Mouse (Mus musculus) E14TG2a.4 (cell line): Measurements from ENCODE around the gene Disp1.

Source experiments
- CTCF ChIP-seq: conservative IDR thresholded peaks from 2 replicates; pipeline ENCODE4 v1.5.1; 2014; ENCODE audit warnings: low read length
- NANOG ChIP-seq: IDR thresholded peaks from 2 replicates; pipeline ENCODE4 v1.6.1; 2014; ENCODE audit warnings: borderline replicate concordance, low read length, mixed read lengths
- POU5F1 ChIP-seq: IDR thresholded peaks from 2 replicates; pipeline ENCODE4 v1.6.1; 2014; ENCODE audit warnings: low read length, borderline replicate concordance

DNA sequence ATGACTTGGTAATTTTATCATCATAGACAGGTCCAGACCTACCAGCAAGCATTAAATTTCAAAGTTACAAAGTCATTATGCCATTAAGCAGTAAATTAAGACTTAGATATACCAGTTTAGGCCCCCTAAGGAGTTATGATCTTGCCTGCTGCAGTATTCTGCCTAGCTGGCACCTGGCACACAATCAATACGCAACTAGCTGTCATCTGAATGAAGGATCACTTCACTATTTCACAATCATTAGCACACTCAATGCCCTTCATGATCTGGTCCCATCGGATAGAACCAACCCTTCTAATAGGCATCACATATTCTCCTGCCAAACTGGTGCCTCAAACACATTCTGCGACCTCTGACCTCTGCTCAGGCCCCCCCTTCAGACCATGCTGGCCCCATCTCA, 14.2 kb downstream of the Disp1 start:
- no peak for TF ChIP-seq CTCF
- TF ChIP-seq POU5F1 = no peak
- no peak for TF ChIP-seq NANOG
